Mouse (Mus musculus) mouse trophoblast stem cell (cell line): ENCODE data around the gene Rbbp5.
"Not testable (repeated sequence)": the region's sequence is repeated elsewhere in the genome, so short reads cannot be mapped to it uniquely, and the experiment has no call there.

Source experiments
- in situ Hi-C, 2 experiments: fragments of 300-500 bp; cut with MseI, MboI; formaldehyde crosslinking; loops; 2 replicates in 1 of 2; 3 replicates in 1 of 2; pipeline ENCODE4 v1.15.1; 2025

Gene Rbbp5

DNA sequence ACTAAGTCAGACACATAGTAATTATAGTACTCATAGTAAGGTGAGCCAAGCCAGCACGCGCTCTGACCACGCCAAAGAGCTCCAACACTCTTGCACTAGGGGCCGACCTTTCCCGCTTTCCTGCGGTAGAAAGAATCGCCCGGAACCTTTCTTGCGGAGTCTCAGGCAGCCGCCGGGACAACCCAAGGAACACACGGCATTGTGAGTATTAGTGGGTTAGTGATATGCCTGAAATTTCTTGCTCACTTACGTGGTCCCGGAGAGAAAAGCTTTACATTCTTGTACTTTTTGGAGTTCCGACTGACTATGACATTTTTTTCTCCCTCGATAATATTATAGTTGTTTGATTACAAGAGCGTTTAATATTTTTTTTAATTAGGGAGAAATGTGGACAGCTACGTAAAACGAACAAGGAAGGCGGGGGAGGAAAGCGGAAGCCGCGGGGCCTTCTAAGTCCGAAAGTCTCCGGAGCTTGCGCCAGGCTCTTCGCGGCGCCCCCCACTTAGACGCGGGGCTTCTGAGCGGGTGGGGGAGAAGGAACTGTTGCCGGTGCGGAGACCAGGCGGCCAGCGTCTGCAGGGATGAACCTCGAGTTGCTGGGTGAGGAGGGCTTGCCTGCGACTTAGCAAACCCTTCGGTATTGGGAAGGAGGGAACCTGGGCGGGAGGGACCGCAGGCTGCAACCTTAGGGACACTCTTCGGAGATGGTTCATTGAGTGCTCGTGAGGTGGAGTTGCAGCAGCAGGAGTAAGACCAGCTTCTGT, at the start of gene Rbbp5:
Gene Rbbp5, plus strand, starts transcription at position 438 of the 764 bp plus-strand sequence.
- in situ Hi-C loops: no loop called here

- in situ Hi-C loops: no loop called here
Measured at GRCm38 (mm10) chr1:132430818-132431217, 46.3 kb upstream of the Rbbp5 start.

DNA sequence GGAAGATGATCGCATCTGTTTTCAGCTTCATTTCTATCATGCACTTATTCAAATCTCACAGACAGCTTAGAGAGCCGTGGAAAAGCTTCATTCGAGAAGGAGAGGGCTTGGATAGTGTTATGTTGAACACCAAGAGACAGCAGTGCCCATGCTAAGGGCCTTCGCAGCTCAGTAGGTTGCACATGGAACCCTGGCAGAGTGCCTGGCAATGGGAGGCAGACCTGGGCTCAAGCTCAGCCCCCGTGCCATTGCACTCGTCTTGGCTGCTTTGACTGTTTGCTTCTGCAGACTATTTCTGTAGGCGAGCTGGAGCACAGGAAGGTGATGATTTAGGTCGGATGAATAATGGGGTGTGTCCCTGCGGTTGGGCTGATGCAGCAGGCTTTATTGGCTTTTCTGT, 45.4 kb upstream of the Rbbp5 start:
- in situ Hi-C loops: no loop called here

GRCm38 (mm10) chr1:132433349-132433748, 43.8 kb upstream of the Rbbp5 start:
- in situ Hi-C loops: no loop called here

- in situ Hi-C loops: no loop called here
Measured at GRCm38 (mm10) chr1:132434032-132434431, 43.1 kb upstream of the Rbbp5 start.

- in situ Hi-C loops: no loop called here
Measured at GRCm38 (mm10) chr1:132436320-132436958, 40.7 kb upstream of the Rbbp5 start.

DNA sequence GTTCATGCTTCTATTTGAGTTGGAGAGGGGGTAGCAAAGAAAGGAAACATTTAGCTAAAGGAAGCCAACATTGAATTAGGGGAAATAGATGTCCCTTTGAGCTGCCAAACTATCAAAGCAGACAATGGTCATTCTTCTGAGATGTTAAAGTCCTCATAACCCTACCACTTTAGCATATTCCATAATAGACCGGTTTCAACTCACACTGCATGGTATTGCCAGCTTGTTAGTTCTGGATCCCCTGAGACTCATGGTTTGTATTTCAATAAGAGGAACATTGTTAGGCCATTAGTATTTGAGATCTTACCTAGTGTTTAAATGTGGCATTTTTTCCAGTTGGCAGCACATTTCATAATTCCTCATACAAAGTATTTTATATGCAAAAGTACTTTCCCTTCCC, 40.2 kb upstream of the Rbbp5 start:
- in situ Hi-C loops: no loop called here

DNA sequence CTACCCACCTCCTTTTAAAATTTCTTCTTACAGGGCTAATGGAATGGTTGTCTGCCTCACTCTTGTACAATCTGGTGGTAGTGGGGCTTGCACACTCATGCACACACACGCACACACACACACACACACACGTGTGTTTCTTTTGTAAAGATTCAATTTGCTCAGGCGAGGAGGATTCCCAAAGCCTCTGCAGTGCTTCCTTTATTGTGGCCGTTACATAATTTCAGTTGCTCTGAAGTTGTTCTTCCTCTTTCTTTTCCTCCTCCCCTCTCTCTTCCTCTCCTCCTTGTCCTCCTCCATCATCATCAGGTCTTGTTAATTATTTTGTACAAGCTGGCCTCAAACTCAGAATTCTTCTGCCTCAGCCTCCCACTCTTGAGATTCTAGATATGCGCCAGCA, 39.8 kb upstream of the Rbbp5 start:
- in situ Hi-C loops: no loop called here

GRCm38 (mm10) chr1:132440896-132441435, 36.2 kb upstream of the Rbbp5 start:
- in situ Hi-C loops: no loop called here

GRCm38 (mm10) chr1:132449742-132450141, 27.4 kb upstream of the Rbbp5 start:
- in situ Hi-C loops: no loop called here

DNA sequence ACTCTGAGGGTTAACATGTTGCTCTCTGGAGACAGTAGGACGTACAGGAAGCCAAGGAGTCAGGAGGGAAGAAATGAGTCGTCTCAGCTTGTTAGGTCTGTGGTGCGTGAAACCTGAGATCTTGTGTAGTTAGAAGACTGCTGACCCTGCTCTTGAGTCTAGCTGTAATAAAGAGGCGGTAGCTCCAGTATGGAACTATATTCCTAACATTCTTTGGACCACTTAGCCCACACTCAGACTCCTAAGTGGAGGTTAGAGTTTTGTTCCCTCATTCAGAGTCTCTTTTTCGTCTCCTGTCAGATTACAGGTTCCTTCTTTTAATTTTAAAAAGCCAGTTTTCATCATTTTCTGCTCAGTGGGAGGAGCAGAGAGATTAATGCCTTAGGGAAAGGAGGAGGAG, 12.5 kb upstream of the Rbbp5 start:
- in situ Hi-C loops: no loop called here

- in situ Hi-C loops: no loop called here
Measured at GRCm38 (mm10) chr1:132468926-132469325, 8.2 kb upstream of the Rbbp5 start.

GRCm38 (mm10) chr1:132469519-132469918, 7.6 kb upstream of the Rbbp5 start:
- in situ Hi-C loops: no loop called here

DNA sequence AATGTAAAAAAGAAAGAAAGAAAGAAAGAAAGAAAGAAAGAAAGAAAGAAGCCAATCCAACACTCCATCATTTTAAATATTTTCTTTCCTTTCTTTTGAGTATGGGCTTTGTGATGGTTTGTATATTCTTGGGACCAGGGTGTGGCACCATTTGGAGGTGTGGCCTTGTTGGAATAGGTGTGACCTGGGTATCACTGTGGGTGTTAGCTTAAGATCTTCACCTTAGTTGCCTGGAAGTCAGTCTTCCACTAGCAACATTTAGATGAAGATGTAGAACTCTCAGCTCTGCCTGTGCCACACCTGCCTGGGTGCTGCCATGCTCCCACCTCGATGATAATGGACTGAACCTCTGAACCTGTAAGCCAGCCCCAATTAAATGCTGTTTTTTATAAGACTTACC, 7.1 kb upstream of the Rbbp5 start:
- in situ Hi-C loops: not testable (repeated sequence)

DNA sequence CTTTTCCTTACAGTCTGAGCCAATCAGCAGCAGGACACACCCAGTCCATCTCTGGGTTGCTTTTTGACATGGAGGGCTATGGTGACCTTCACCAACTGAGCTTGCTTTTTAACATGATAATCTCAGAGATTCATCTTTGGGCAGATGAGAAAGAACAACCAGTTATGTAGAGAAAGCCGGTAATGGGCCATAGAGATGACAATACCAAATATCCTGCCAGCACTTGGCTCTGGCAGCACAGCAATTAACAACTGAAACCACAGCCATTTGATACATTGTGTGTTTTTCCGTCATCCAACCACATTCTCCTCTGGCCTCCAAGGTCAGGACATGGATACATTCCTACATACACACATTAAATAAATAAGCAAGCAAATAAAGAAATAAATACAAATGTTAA, 6.1 kb upstream of the Rbbp5 start:
- in situ Hi-C loops: no loop called here

DNA sequence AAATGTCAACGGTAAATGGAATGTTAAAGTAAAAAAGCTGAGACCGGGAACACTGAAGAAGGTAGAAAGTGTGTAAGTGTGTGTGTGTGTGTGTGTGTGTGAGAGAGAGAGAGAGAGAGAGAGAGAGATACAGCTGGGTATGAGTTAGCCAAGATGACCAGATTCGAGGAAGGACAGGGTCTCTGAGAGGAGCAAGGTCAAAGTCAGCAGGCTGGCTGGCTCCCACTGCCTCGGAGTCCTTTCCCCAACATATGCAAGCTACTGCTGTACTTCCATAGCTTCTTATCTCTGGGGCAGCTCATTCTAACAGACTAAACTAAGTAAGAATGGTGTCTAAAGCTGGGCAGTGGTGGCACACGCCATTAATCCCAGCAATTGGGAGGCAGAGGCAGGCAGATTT, 5.7 kb upstream of the Rbbp5 start:
- in situ Hi-C loops: no loop called here

- in situ Hi-C loops: no loop called here
Measured at GRCm38 (mm10) chr1:132472537-132472936, 4.6 kb upstream of the Rbbp5 start.

DNA sequence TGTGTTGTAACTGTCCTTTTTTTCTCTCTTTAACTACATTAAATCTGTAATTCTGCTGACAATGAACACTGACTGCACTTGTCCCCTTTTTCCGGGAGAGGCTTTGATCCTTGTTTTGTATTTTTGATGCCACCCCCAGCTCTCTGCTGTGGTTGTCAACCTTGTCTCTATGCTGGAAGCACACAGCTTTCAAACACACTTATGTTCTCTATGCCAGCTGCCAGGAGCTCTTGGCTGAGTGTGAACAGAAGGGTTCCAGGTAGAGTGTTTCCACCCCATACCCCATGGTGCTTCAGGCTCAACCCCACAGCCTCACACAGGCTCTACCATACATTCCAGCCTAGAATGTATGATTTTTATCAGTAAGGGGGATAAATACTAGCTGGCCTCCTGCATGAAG, 2.7 kb upstream of the Rbbp5 start:
- in situ Hi-C loops: no loop called here

DNA sequence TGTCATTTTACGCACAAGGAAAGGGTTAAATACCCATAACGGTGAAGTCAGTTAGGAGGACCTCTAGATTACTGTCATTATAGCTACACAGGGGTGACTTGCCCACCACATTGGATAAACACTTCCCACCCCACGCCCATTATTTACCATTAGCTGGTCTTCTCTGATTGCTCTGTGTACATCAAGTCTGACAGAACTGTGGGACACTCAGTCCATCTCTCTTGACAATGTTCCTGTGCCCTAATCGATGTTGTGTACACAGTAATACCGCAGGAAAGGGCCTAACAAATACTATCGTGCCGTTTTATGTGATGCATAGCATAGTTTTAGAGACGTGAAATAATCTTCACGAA, 614 bp upstream of the Rbbp5 start:
- in situ Hi-C loops: no loop called here

DNA sequence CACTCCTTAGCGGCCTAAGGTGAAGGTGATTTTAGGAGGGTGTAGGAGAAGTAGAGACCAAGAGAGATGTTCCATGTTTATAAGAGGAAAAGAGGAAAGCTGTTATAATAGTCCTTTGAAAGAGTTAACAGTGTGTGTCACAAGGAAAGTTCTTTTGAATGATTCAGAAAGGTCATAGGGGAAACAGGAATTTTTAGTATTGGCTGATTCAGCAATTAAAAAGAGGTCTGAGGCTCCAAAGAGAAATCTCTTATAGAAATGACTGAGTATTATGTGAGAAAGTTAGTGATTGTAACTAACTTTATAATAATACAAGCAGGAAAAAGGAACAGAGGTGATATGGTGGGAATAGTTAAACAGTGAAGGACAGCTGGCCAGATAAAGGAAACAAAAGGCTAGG, 2.3 kb downstream of the Rbbp5 start:
- in situ Hi-C loops: no loop called here

GRCm38 (mm10) chr1:132481619-132482018, 4.5 kb downstream of the Rbbp5 start:
- in situ Hi-C loops: no loop called here

- in situ Hi-C loops: no loop called here
Measured at GRCm38 (mm10) chr1:132483234-132483633, 6.1 kb downstream of the Rbbp5 start.

- in situ Hi-C loops: no loop called here
Measured at GRCm38 (mm10) chr1:132483759-132484158, 6.6 kb downstream of the Rbbp5 start.
